Mouse (Mus musculus): ENCODE results near the gene Lrrc26.

Lrrc26 gene

DNA sequence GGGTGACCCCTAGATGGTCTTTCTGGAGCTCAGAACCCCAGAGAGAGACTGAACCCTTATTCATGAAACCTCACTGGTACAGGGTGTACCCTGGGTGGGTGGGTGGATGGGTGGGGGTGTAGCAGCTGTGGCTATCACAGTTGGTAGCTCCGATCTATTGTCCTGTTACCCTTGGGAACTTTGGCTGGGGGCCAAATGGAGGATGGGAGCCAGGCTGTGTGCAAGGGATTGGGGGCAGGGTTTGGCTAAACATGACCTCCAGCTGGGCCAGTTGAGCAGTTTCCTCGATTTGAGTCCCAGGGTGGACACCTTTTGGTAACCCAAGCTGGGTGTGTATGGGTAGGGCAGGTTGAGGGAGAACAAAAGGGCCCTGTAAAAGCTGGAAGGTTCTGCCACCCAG lies 23.0 kb upstream of the Lrrc26 start:
- no peak for DNase-seq (ENCODE audit: low spot score)

DNA sequence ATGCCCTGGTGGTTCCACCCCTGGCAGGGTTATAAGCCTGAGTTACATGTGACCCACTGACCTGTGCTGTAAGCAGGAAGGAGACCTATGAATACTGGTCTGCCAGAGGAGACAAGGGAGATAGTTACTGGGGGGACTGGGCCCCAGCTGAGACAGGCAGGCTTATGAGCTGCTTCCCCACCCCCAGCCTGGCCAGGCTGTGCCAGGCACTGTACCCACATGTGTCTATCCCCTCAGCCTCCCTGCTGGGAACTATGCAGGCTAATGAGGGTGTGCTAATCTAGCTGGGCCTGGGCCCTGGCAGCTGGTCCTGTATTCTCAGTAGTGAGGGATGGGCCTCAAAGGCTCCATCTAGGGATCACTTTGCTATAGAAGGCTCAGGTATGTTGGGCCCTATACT lies 22.5 kb upstream of the Lrrc26 start:
- DNase-seq (ENCODE audit: low spot score), result no peak

GRCm38 (mm10) chr2:25267746-25268309 lies 21.9 kb upstream of the Lrrc26 start:
- no peak for DNase-seq (ENCODE audit: low spot score)

DNA sequence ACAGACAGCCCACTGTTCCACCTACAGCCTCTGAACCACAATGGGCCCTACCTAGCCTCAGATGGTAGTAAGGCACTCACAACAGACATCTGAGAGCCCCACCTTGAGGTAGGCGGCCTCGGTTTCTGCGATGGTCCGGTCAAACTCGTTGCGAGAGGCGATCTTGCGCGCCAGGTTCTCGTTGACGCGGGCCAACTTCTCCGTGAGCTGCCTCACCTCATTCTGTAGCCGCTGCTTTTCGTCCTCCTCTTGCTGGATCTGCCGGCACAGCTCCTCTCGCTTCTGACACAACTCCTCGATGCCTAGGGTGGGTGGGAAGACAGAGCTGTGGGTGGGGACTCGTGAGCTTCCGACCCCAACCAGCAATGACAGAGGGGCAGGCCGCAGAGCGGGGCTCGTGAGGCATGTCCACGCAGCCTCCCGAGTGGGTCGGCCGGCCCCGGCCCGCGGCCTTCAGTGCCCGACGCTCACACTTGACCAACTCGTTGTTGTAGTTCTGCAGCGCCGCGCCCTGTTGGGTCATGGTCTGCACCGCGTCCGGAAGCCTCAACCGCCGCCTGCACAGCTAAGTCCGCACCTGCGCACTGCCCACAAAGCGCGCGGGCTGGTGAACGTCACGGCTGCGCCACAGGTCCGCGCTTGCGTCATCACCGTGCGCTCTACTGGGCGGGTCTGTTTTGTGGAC lies 17.7 kb upstream of the Lrrc26 start, which contains the start of the genes Ssna1 and Anapc2:
Gene Ssna1, minus strand, starts transcription at position 612 of the 685 bp plus-strand sequence.
Gene Anapc2, plus strand, starts transcription at position 652 of the 685 bp plus-strand sequence.
- DNase-seq (ENCODE audit: low spot score), result peak; percentile 92

- no peak for DNase-seq (ENCODE audit: low spot score)
Measured at GRCm38 (mm10) chr2:25272515-25272914, 17.2 kb upstream of the Lrrc26 start.

- no peak for DNase-seq (ENCODE audit: low spot score)
Measured at GRCm38 (mm10) chr2:25273010-25273409, 16.7 kb upstream of the Lrrc26 start.

GRCm38 (mm10) chr2:25278928-25279882 lies 10.5 kb upstream of the Lrrc26 start:
- no peak for DNase-seq (ENCODE audit: low spot score)

DNA sequence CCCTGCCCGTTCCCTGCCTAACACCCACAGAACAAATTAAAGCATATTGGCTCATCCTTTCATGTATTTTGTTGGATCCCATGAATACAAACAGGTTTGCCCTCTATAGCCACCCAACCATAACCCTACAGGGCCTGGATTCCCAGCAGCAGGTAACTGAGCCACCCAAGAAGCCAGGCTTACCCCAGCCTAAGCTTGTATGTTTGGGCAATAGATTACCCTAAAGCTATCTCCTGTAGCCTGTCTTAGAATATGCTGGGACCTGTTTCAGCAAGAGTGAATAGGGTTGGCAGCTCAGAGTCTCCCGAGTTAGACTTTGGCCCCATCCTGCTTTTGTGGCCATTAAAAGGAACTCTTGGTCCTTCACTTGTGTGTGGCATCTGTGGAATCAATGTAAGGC lies 4.2 kb upstream of the Lrrc26 start:
- no peak for DNase-seq (ENCODE audit: low spot score)

GRCm38 (mm10) chr2:25286314-25286713 lies 3.4 kb upstream of the Lrrc26 start:
- DNase-seq (ENCODE audit: low spot score), result no peak

- DNase-seq (ENCODE audit: low spot score), result no peak
Measured at GRCm38 (mm10) chr2:25286837-25287636, 2.7 kb upstream of the Lrrc26 start.

- no peak for DNase-seq (ENCODE audit: low spot score)
Measured at GRCm38 (mm10) chr2:25287927-25288649, 1.6 kb upstream of the Lrrc26 start, which contains the start of gene Tmem210. Gene Tmem210, plus strand, starts transcription at chr2:25288145.

DNA sequence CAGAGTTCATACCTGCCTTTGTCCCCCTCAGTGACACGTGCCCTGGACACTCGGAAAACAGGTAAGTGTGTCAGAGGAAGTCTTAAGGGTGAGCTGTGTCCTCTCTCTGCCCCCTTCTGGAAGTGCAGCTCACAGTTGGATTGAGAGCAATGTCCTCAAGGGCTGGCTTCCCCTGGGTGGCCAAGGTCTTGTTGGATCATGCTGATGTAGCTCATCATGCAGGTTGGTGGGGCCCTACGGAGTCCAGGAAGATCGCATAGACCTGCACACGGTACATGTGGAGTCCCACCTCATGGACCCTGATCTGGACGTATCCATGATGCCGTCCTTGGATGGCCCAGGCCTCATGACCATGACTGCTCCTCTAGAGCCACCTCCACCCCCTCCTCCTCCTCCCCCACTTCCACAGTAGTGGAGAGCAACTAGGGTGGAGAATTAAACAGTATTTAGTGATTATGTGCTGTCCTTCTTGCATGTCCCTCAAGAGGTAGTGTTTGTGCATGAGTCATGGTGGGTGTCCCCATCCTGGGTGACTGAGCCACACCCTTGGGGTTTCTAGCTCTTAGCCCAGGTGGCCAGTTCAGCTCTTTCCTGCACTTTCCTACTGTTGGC lies 875 bp upstream of the Lrrc26 start:
- no peak for DNase-seq (ENCODE audit: low spot score)

DNA sequence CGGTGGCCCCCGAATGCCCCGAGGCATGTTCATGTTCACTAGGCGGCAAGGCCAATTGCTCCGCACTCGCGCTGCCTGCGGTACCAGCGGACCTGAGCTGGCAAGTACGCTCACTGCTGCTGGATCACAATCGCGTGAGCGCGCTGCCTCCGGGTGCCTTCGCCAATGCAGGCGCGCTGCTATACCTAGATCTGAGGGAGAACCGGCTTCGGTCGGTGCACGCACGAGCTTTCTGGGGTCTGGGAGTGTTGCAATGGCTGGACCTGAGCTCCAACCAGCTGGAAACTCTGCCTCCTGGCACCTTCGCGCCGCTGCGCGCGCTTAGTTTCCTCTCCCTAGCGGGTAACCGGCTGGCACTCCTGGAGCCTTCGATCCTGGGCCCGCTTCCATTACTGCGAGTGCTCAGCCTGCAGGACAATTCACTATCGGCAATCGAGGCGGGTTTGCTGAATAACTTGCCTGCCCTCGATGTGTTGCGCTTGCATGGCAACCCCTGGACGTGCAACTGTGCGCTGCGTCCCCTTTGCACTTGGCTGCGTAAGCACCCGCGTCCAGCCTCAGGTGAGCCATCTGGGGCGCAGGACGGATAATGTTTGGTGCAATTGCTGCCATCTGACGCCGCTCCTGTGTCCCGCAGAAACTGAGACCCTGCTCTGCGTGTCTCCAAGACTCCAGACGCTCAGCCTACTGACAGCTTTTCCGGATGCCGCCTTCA lies 543 bp downstream of the Lrrc26 start:
- no peak for DNase-seq (ENCODE audit: low spot score)

DNA sequence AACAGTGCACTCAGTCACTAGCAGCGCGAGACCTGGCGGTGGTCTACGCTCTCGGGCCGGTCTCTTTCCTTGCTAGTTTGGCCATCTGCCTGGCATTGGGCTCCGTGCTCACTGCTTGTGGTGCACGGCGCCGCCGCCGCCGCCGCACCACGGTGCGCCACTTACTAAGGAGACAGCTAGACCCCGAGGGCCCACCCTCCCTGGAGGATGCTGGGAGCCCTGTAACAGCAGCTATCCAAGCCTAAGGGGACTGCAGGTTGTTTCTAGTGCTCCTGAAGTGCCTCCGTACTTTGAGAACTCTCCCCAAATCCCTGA lies 1.1 kb downstream of the Lrrc26 start:
- DNase-seq (ENCODE audit: low spot score), result no peak

- no peak for DNase-seq (ENCODE audit: low spot score)
Measured at GRCm38 (mm10) chr2:25291184-25292053, 1.7 kb downstream of the Lrrc26 start.

GRCm38 (mm10) chr2:25292054-25292544 lies 2.4 kb downstream of the Lrrc26 start:
- no peak for DNase-seq (ENCODE audit: low spot score)

DNA sequence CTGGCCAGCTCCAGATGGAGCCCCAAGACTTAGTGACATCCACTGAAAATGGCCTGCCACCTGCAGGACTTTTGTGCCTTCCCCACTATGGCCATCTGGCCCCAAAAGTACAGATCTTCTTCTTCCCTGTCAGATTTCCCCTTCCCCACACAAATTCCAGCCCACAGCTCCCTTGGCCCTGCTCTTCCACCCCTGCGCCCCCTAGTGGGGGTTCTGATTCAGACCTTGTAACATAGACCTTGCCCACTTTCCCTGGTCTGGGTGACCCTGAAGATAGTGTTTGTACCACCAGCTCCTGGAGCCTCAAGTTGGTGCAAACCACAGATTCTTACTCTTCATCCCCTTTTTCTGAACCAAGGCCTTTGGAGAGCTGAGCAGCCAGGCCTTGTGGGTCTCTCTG lies 3.1 kb downstream of the Lrrc26 start:
- DNase-seq (ENCODE audit: low spot score), result no peak

- no peak for DNase-seq (ENCODE audit: low spot score)
Measured at GRCm38 (mm10) chr2:25293706-25294105, 4.0 kb downstream of the Lrrc26 start.

- DNase-seq (ENCODE audit: low spot score), result no peak
Measured at GRCm38 (mm10) chr2:25297093-25297492, 7.4 kb downstream of the Lrrc26 start.

Measured in ovary, adult 18-20 months (tissue).